Mouse (Mus musculus) midbrain, embryonic 12.5 days (tissue): Measurements from ENCODE around the gene Zfand2a. TPM values are rescaled to one million over a fixed set of nuclear protein-coding genes. Genes with fewer than 3 reads are reported as not detected.

ENCODE experiments used
- ATAC-seq: fragments of 200-750 bp; cut with Nextera tagmentation; 2 replicates; pipeline ENCODE4 v1.8.0; 2017; ENCODE audit warnings: low read depth, moderate TSS enrichment, moderate library complexity; ENCODE audit not compliant: low FRiP score
- H3K27ac ChIP-seq: fragments of 300-500 bp; sonication (generic); replicated peaks from 2 replicates; pipeline ENCODE4 v1.5.1; 2016; ENCODE audit warnings: mild to moderate bottlenecking
- H3K27me3 ChIP-seq: fragments of 300-500 bp; sonication (generic); 2 replicates; pipeline ENCODE4 v1.6.1; 2016; ENCODE audit warnings: mild to moderate bottlenecking
- H3K36me3 ChIP-seq: fragments of 300-500 bp; sonication (generic); 2 replicates; pipeline ENCODE4 v1.6.1; 2016
- H3K4me1 ChIP-seq: fragments of 300-500 bp; sonication (generic); 2 replicates; pipeline ENCODE4 v1.6.1; 2016
- H3K4me2 ChIP-seq: fragments of 300-500 bp; sonication (generic); replicated peaks from 2 replicates; pipeline ENCODE4 v1.6.1; 2016; ENCODE audit warnings: mild to moderate bottlenecking, moderate library complexity
- H3K4me3 ChIP-seq: fragments of 300-500 bp; sonication (generic); 2 replicates; pipeline ENCODE4 v1.5.1; 2016; ENCODE audit warnings: mild to moderate bottlenecking
- H3K9ac ChIP-seq: fragments of 300-500 bp; sonication (generic); replicated peaks from 2 replicates; pipeline ENCODE4 v1.6.1; 2016; ENCODE audit warnings: mild to moderate bottlenecking, moderate library complexity
- H3K9me3 ChIP-seq: fragments of 300-500 bp; sonication (generic); 2 replicates; pipeline ENCODE4 v1.6.1; 2016; ENCODE audit warnings: mild to moderate bottlenecking
- WGBS: fragments of 180-500 bp; shearing (Covaris S2); methylation state at CpG from one replicate; pipeline ENCODE4 v1.1.7; 2016; 5-methylcytosine and 5-hydroxymethylcytosine counted together
- polyA plus RNA-seq: library from polyadenylated mRNA; unstranded; fragments of >200 nt; fragmentation: Nextera tagmentation; extraction: Ambion mirVana; gene quantifications from 2 replicates; pipeline ENCODE4 v1.2.1, GENCODE M21; 2016

Zfand2a gene
- 11.5 and 13.1 TPM in 2 replicates for polyA plus RNA-seq

DNA sequence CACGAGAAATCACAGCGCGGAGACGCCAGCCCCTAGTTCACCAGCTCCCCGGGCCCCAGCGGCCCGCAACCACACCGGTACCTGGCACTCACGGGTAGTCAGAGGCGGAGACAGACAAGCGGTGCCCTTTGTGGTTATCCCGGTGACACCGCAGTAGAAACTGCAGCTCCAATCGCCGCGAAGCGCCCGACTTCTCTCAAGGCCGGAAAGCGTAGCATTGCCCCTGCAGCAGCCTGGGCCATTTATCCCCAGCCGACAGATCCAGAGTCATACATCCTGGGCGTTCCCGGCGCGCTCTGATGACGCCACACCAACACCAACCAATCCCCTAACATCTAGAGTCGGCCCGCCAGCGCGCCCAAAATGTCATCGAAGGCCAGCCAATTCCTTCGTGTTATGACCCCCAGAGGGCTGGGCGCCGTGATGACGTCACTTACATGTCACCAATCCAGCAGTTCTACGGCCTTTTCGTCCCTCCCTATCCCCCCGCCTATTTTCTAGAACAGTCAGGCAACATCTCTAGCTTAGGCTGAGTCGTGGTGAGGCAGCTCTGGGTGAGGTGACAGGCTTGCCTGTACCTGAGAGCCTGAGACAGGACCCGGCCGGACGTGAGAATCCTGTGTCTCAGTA is at the start of gene Zfand2a:
Gene Zfand2a (minus strand): TSS at position 365 of the 630 bp plus-strand sequence.
- Histone ChIP-seq H3K4me1 (peaks cover 10% of the 10 kb centered on the region), H3K36me3 (peaks cover 29% of the 10 kb centered on the region), H3K4me2 (peak within 1 kb of the TSS; percentile 85), H3K9ac (peak within 1 kb of the TSS; percentile 71), H3K9me3 (peaks cover 8% of the 10 kb centered on the region), H3K27ac (peak within 1 kb of the TSS; percentile 74), H3K27me3 (no peaks in the 10 kb centered on the region), H3K4me3 (peak within 1 kb of the TSS; percentile 91)
- WGBS: under 1% methylated on average over 42 of the region's 42 CpGs
- peak; percentile 96 for ATAC-seq

DNA sequence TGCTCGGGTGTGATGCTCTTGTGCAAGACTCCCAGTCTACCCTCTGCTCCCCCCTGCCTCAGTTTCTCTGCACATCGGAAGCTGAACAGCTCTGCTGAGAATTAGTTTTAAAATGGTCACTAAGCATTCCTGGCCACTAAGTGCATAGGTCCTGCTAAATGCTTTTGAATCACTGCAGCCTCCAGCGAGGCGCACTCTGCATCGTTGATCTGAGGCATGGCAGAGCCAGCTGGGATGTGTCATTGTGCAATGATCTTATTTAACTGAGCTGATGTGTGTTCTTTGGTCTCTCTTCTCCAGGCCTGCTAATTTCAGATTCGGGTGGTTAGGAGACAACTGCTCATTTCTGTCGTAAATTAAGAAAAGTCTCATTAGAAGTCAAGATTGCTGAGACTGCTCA is 44.5 kb upstream of the Zfand2a start:
- Histone ChIP-seq H3K4me2 (no peak overlapping the region), H3K9ac (no peak overlapping the region), H3K9me3 (no peaks in the 10 kb centered on the region), H3K27ac (no peak overlapping the region), H3K36me3 (no peaks in the 10 kb centered on the region), H3K27me3 (peaks cover 72% of the 10 kb centered on the region), H3K4me1 (peaks cover 8% of the 10 kb centered on the region), H3K4me3 (no peak overlapping the region)
- ATAC-seq: no peak
- WGBS: 76% methylated on average over 7 of the region's 7 CpGs

DNA sequence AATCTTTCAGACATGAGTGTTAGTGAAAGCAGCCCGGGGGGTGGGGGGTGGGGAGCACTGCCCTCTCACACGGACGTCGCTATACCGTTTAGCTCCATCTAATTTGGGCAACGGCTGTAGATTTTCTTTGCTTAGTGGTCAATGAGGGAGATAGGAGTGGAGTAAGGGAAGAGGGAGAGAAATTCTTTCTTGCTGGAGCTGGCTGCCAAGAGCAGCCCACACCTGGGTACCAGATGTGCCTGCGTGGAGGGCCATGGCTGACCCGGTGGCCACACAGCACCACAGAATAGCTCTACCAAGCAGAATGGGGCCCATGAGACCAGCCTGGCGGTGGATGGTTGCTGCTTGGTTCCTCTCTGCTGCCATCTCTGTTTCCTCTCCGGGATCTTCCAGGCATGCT is 37.6 kb upstream of the Zfand2a start:
- H3K27me3 ChIP-seq: peaks cover 40% of the 10 kb centered on the region; the same call in 1 of the 2 replicates
- ATAC-seq: no peak
- no peaks in the 10 kb centered on the region for H3K36me3 ChIP-seq
- H3K4me2 ChIP-seq: no peak overlapping the region
- H3K27ac ChIP-seq: no peak overlapping the region
- 85% methylated on average over 10 of the region's 10 CpGs for WGBS
- H3K9ac ChIP-seq: no peak overlapping the region
- H3K9me3 ChIP-seq: no peaks in the 10 kb centered on the region
- H3K4me3 ChIP-seq: no peak overlapping the region
- H3K4me1 ChIP-seq: no peaks in the 10 kb centered on the region

DNA sequence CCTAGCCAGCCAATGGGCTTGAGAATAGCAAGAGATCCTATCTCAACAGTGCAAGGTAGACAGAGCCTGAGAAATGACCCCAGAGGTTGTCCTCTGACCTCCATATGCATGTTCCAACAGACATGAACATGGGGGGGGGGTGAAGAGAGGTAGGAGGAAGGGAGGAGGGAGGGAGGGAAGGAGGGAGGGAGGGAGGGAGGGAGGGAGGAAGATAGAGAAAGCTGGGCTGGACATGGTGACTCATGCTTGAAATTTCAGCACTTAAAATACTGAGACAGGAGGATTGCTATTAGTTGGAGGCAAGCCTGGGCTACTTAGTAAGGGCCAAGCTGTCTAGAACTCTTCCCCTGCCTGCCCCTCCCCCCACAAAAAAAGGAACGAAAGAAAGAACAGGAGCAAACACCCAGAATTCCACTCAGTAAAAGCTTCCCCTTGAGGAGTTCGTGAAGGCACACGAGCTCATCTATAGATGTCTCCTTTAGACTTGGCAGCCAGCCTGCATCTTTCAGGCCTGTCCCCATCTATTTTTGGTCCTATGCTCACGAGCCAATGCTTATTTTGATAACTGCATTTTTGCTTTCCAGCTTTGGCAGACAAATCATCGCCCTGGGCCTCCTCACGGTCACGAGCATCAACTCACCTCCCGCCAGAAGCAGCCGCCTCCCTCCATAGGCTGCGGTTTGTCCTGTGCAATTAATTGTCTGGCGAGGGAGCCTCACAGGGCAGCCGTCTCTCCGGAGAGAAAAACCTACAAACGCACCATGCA is 35.9 kb upstream of the Zfand2a start:
- H3K4me1 ChIP-seq: no peaks in the 10 kb centered on the region
- H3K36me3 ChIP-seq: no peaks in the 10 kb centered on the region
- no peak overlapping the region for H3K27ac ChIP-seq
- no peak overlapping the region for H3K4me3 ChIP-seq
- H3K9me3 ChIP-seq: no peaks in the 10 kb centered on the region
- no peak overlapping the region for H3K4me2 ChIP-seq
- H3K9ac ChIP-seq: no peak overlapping the region
- 66% methylated on average over 14 of the region's 14 CpGs for WGBS
- H3K27me3 ChIP-seq: peaks cover 33% of the 10 kb centered on the region
- ATAC-seq: no peak

DNA sequence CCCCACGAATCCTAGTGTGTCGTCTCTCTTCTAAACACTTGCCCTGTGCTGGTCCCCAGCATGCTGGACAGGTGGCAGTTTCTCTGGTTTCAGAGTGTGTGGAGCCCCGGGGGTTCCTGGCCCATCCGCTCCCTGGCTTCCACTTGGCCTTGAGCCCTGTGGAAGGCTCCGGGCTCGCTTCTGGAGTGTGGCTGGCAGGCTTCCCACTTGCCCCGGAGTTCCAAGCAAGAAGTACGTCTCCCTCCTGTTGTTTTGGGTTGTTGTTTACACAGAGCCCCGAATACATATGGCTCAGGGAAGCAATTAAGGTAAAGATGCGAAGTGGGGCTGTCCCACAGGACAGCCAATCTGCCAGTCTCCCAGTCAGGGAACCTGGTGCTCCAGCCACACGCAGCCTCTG is 31.9 kb upstream of the Zfand2a start:
- no peaks in the 10 kb centered on the region for H3K4me1 ChIP-seq
- no peaks in the 10 kb centered on the region for H3K36me3 ChIP-seq
- WGBS: 45% methylated on average over 11 of the region's 11 CpGs
- H3K4me3 ChIP-seq: no peak overlapping the region
- H3K9ac ChIP-seq: no peak overlapping the region
- no peak overlapping the region for H3K27ac ChIP-seq
- H3K4me2 ChIP-seq: no peak overlapping the region
- H3K9me3 ChIP-seq: no peaks in the 10 kb centered on the region
- H3K27me3 ChIP-seq: peaks cover 30% of the 10 kb centered on the region
- no peak for ATAC-seq

GRCm38 (mm10) chr5:139512201-139512600 is 27.9 kb upstream of the Zfand2a start:
- Histone ChIP-seq H3K4me1 (no peaks in the 10 kb centered on the region), H3K4me2 (no peak overlapping the region), H3K27me3 (peaks cover 37% of the 10 kb centered on the region), H3K4me3 (no peak overlapping the region), H3K9ac (no peak overlapping the region), H3K36me3 (no peaks in the 10 kb centered on the region), H3K9me3 (no peaks in the 10 kb centered on the region), H3K27ac (no peak overlapping the region)
- no peak for ATAC-seq
- WGBS: 88% methylated on average over 4 of the region's 4 CpGs

GRCm38 (mm10) chr5:139510682-139511366 is 26.5 kb upstream of the Zfand2a start:
- no peak for ATAC-seq
- Histone ChIP-seq H3K9me3 (no peaks in the 10 kb centered on the region), H3K4me3 (no peak overlapping the region), H3K4me1 (no peaks in the 10 kb centered on the region), H3K9ac (no peak overlapping the region), H3K27ac (no peak overlapping the region), H3K4me2 (no peak overlapping the region), H3K36me3 (no peaks in the 10 kb centered on the region), H3K27me3 (peaks cover 37% of the 10 kb centered on the region)
- 17% methylated on average over 17 of the region's 17 CpGs for WGBS

GRCm38 (mm10) chr5:139506207-139506606 is 21.9 kb upstream of the Zfand2a start:
- H3K4me2 ChIP-seq: no peak overlapping the region
- H3K36me3 ChIP-seq: no peaks in the 10 kb centered on the region
- 31% methylated on average over 5 of the region's 5 CpGs for WGBS
- H3K27ac ChIP-seq: no peak overlapping the region
- H3K9ac ChIP-seq: no peak overlapping the region
- no peaks in the 10 kb centered on the region for H3K4me1 ChIP-seq
- no peak overlapping the region for H3K4me3 ChIP-seq
- no peaks in the 10 kb centered on the region for H3K9me3 ChIP-seq
- no peak for ATAC-seq
- H3K27me3 ChIP-seq: peaks cover 54% of the 10 kb centered on the region

DNA sequence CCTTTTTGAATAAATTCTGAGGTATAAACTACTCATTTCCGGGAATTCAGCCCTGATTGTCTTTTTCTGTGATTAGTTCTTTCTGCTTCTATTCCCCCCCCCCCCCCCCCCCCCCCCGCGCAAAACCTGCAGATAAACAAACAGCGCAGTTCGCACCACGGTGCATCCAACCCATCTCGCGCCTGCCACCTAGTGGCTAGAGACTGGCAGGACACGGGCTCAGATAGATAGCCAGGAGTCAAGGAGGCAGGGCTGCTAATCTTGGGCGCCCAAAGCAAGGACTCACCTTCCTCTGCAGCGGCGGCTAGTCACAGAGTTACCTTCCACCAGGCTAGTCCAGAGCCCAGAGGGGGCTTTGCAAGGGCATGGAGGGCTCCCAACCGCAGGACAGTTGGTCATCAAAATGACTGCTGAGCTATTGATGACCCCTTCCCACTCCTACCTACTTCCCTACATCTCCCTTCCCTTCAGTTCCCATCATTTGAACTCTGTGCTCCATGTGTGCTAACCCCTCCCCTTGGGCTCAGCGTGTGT is 20.8 kb upstream of the Zfand2a start:
- Histone ChIP-seq H3K27ac (no peak overlapping the region), H3K4me1 (no peaks in the 10 kb centered on the region), H3K36me3 (no peaks in the 10 kb centered on the region), H3K9me3 (no peaks in the 10 kb centered on the region), H3K27me3 (peaks cover 43% of the 10 kb centered on the region), H3K4me2 (no peak overlapping the region), H3K9ac (no peak overlapping the region), H3K4me3 (no peak overlapping the region)
- WGBS: 7% methylated on average over 11 of the region's 14 CpGs
- ATAC-seq: no peak

DNA sequence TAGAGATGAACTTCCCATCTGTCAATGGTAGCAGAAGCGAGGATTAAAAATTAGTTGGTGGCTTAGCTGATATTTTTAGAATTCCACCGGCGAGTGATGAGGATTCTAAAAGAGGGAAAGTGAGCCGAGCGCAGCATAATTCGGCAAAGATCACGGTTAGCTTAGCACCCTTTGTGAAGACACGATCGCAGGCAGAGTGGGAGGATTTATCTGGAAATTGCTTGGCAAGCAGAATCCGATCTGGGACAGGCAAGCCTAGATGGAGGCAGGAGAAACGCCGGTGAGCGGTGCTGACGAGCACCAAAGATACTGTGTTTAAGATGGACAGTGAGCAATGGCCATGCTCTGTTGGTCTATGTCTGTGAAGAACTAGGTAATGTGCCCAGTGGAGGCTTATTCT is 17.9 kb upstream of the Zfand2a start:
- H3K4me1 ChIP-seq: no peaks in the 10 kb centered on the region
- H3K4me3 ChIP-seq: no peak overlapping the region
- no peak for ATAC-seq
- no peaks in the 10 kb centered on the region for H3K36me3 ChIP-seq
- H3K4me2 ChIP-seq: no peak overlapping the region
- no peak overlapping the region for H3K9ac ChIP-seq
- no peaks in the 10 kb centered on the region for H3K9me3 ChIP-seq
- peaks cover 44% of the 10 kb centered on the region for H3K27me3 ChIP-seq
- H3K27ac ChIP-seq: no peak overlapping the region
- WGBS: 87% methylated on average over 14 of the region's 14 CpGs

- whole genome bisulfite sequencing: 68% methylated on average over 5 of the region's 5 CpGs
- Histone ChIP-seq H3K9me3 (no peaks in the 10 kb centered on the region), H3K4me3 (no peak overlapping the region), H3K36me3 (no peaks in the 10 kb centered on the region), H3K9ac (no peak overlapping the region), H3K27me3 (peaks cover 25% of the 10 kb centered on the region; the same call in 1 of the 2 replicates), H3K4me1 (no peaks in the 10 kb centered on the region), H3K4me2 (no peak overlapping the region), H3K27ac (no peak overlapping the region)
- ATAC-seq: no peak
Measured at GRCm38 (mm10) chr5:139498791-139499190, 14.4 kb upstream of the Zfand2a start.

DNA sequence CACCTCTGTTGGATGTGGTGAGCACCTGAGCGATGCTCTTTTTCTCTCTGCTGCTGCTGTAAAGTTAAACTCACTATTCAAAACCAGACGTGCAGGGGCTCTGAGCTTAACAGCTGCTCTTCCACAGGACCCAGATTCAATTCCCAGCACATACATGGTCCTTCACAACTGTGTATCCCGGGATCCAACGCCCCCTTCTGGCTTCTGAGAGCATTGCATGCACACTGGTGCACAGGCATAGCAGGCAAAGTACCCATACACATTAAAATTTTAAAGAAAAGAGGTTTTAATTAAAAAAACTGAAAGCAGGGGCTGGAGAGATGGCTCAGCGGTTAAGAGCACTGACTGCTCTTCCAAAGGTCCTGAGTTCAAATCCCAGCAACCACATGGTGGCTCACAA is 12.6 kb upstream of the Zfand2a start:
- Histone ChIP-seq H3K4me1 (no peaks in the 10 kb centered on the region), H3K27me3 (peaks cover 11% of the 10 kb centered on the region; the same call in 1 of the 2 replicates), H3K4me2 (no peak overlapping the region), H3K27ac (no peak overlapping the region), H3K4me3 (no peak overlapping the region), H3K9ac (no peak overlapping the region), H3K36me3 (no peaks in the 10 kb centered on the region), H3K9me3 (no peaks in the 10 kb centered on the region)
- 58% methylated on average over 5 of the region's 5 CpGs for WGBS
- no peak for ATAC-seq
